Mouse (Mus musculus): ENCODE measurements around the gene Gm9049. TPM values are rescaled to one million over a fixed set of nuclear protein-coding genes. Genes with fewer than 3 reads are reported as not detected.

The Gm9049 gene
- polyA plus RNA-seq, 1 experiment from 2014 or later: not detected

Other genes with a start within 250 kb of the Gm9049 start
- 56.7 and 58.0 TPM in 2 replicates for gene Mdm1, start 212.3 kb downstream of the Gm9049 start, polyA plus RNA-seq (2016; fragmentation: Nextera tagmentation; extraction: Ambion mirVana)
- gene Il22, start 149.2 kb downstream of the Gm9049 start, polyA plus RNA-seq (2016; fragmentation: Nextera tagmentation; extraction: Ambion mirVana): not detected in 2 replicates
- gene Gm32717, start 113.3 kb downstream of the Gm9049 start, polyA plus RNA-seq (2016; fragmentation: Nextera tagmentation; extraction: Ambion mirVana): not detected in 2 replicates
- not detected in 2 replicates for gene Gm32802, start 95.4 kb downstream of the Gm9049 start, polyA plus RNA-seq (2016; fragmentation: Nextera tagmentation; extraction: Ambion mirVana)
- gene Iltifb, start 59.1 kb downstream of the Gm9049 start, polyA plus RNA-seq (2016; fragmentation: Nextera tagmentation; extraction: Ambion mirVana): not detected in 2 replicates
- not detected in 2 replicates for gene Gm9040, start 27.1 kb downstream of the Gm9049 start, polyA plus RNA-seq (2016; fragmentation: Nextera tagmentation; extraction: Ambion mirVana)
- not detected in 2 replicates for gene Gm9044, start 21.7 kb downstream of the Gm9049 start, polyA plus RNA-seq (2016; fragmentation: Nextera tagmentation; extraction: Ambion mirVana)
- gene Gm9045, start 16.3 kb downstream of the Gm9049 start, polyA plus RNA-seq (2016; fragmentation: Nextera tagmentation; extraction: Ambion mirVana): 0.13 TPM in 1 of 2 replicates, not detected in the other
- not detected in 2 replicates for gene Gm9046, start 10.8 kb downstream of the Gm9049 start, polyA plus RNA-seq (2016; fragmentation: Nextera tagmentation; extraction: Ambion mirVana)
- not detected in 2 replicates for gene Gm9048, start 5.4 kb downstream of the Gm9049 start, polyA plus RNA-seq (2016; fragmentation: Nextera tagmentation; extraction: Ambion mirVana)
- gene Ifng, start 86.9 kb upstream of the Gm9049 start, polyA plus RNA-seq (2016; fragmentation: Nextera tagmentation; extraction: Ambion mirVana): not detected in 2 replicates